Mouse (Mus musculus): ENCODE measurements around the gene Hsd17b14.

DNA sequence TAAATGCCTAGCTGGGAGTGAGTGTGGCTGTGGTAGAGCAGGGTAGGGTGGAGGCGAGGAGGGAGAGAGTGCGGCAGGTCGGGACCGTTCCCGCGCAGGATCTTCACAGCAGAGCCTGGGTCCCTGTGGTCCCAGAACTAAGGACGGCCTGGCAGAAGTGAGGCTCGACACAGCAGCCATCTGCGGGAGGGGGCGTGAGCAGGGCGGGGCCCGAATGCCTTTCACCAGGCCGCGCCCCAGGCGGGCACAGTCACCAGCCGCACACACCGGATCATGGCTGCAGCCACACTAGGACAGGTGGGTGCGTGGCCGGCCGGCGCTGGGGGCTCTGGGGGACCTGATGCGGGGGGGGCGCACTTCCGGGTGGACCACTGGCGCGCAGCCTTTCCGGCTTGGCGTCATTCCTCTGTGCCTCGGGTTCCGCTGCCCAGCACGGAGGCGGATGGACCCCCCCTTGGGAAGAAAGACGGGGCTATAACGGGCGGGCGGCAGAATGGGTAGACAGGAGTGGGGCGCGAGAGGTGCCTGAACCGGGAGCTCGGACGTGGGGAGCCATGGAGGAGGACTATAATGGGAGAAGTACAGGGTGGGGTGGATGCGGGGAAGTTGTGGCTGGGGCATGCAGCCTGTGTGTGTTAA lies 15.5 kb downstream of the Hsd17b14 start, which contains the start of gene Bcat2:
- no peak for TF ChIP-seq CTCF (IDR thresholded peaks at IDR 0.05; ENCODE audit: control insufficient read depth, insufficient read depth, low read length)
- TF ChIP-seq POLR2A (IDR thresholded peaks at IDR 0.05; ENCODE audit: borderline replicate concordance, control insufficient read depth, low read depth, low read length) = peak; percentile 75

Measured in bone marrow, adult 2 months (tissue).